Mouse (Mus musculus): ENCODE measurements at regions not wholly inside any gene's neighbourhood (a gene's known extent, or its start where the extent isn't known, plus 50 kb on each side); places are given as distances from the start of the nearest gene placed in this dataset.

- TF ChIP-seq POLR2A (IDR thresholded peaks at IDR 0.05; ENCODE audit: borderline replicate concordance, extremely low read depth, low read depth, low read length) (peak; percentile 13; the same call in 1 of the 2 replicates), CTCF (IDR thresholded peaks at IDR 0.05; ENCODE audit: insufficient read depth, low read length) (no peak)
Measured at GRCm38 (mm10) chr15:59822995-59823681, 193.3 kb downstream of the 4933412E24Rik start.

All from lung, adult 2 months (tissue).